Mouse (Mus musculus): ENCODE measurements at regions not wholly inside any gene's neighbourhood (a gene's known extent, or its start where the extent isn't known, plus 50 kb on each side); places are given as distances from the start of the nearest gene placed in this dataset.

DNA sequence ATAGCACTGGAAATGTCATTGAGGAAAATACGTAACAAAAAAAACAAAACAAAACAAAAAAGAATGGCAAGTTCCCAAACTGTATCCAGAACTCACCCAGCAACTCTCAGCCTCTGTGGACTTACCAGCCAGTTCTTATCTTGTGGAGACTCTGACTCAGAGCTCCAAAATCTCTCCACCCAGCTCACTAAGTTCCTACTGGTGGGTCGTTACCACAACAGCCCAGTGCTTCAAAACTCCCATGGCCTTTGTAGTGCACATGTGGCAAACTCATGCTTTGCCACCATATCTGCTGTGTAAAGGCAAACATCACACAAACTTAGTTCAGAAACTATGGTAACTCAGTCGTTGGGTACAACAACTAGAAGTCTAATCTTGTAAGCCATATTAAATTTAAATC is 71.0 kb upstream of the Nrip1 start:
- no peak for DNase-seq

DNA sequence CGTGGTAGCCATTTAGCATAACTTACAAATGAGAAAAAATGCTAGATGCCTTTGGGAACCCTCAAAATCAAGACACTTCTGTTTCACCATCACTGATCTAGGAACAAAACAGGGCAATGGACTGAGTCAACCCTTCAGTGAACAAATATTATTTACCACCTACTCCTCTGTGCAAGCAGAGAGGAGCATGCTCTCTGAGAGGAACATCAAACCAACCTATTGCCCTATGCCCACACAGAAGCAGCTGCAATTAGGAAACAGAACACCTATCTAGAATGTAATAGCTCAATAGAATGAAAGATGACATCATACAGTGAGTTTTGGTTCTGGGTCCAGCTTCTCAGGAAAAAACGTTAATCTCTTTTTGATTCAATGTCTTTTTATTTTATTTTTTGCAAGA is 69.0 kb upstream of the Nrip1 start:
- no peak for DNase-seq

DNA sequence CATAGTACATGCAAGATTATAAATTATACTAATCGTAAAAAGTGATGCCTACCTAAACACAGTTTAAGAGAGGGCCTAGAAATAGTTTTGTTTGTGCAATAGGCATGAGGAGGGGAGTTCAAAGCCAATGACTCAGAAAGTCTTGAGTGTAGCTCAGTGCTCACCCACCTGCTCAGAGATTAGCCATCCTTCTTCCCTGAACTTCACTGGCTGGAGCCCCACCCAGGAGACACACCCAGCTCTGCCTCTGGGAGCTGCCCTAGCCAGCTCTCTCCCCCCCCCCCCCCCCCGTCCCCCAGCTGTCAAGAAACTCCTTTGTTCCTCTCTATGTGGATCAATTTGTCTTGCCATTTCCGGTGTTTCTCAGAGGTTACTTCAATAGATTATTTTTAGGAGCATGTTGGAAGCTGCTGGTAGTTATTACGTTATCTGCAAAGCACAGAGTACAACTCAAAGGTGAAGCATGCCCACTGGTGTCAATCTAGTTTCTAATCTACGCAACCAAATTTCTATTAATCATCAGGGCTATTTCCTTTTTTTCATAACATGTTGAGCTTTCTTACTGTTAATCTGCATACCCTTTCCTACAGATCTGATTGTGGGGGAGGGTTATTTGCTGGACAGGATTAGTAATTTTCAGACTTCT is 68.3 kb upstream of the Nrip1 start:
- no peak for DNase-seq

DNA sequence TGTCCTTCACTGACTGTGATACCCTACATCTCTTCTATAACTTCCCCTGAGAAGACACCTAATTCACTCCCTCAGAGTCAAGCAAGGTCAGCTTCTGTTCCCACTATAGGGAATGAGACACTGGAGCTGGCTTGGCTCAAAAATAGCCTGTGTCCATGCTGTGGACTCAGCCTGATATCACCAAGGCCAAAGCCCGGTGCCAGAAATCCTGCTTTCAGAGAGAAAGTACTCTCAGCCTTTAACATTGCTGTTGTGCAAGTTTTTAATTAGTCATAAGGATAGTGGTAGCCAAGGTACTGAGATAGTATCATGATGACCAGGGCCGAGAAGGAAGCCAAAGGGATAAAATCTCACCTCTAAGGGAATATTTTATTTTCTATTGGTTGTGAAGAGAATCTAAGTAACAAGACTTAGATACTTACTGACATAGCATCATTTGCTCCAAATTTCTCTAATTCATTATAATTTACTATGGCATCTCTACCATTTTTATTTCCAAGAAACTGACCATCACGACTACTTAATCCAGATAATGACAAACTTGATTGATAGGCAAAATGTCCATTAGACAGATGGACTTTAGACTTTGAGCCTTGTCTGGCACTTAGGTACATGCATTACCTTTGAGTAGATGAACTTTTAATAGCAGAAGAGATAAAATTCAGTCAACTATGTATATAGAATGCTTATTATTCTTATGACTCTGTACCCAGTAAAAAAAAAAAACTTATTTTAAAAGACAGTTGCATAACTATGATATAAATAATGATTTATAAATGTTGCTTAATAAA is 64.7 kb upstream of the Nrip1 start:
- peak; percentile 84 for DNase-seq

DNA sequence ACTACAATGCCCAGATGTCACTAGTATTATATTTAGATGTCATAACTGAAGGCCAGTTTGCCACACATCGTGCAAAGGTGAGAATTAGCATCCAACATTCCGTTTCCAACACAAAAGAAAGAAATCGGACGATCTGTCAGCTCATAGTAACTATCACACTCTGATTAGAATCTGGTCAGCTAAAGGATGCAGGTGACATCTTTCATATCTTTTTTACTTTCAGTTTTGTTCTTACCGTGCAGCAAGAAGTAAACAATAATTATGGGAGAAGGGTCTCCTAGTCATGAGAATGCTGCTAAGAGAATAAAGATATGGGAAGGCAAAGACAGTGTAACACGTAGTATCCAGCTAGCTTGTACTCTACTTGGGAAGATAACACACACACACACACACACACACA is 62.7 kb upstream of the Nrip1 start:
- no peak for DNase-seq

DNA sequence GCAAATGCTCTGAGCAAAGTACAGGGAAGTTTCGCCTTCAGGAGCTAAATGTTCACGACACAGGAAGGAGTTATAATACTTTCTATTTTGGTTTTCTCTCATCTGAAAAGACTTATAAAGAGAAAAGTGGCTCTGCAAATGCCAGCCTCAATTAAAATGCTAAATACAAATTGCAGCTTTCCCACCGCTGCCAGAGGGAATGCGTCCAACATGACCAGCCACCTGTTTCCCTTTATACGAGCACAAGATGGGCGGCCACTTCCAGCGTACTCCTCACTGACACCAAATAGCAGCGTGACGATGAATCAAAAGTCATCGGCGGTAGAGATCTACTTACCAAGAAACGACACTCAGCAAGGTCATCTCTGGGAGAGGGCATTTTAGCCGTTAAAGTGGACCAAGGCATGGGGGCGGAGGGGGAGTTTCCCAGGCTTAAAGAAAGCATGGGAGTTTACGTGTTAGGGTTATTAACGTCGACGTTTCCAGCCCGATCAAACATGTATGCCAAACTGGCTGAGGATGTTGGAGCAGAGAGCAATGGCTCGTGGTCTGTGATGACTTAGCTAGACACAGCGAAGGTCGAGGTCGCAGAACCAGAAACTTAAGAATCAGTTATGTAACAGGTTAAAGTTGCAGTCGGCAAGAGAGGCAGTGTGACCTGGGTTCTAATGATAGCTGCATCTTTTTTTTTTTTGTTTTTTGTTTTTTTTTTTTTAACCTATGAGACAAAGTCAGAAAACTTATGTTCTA is 59.6 kb upstream of the Nrip1 start:
- DNase-seq, result no peak

GRCm38 (mm10) chr16:76432304-76432703 is 58.7 kb upstream of the Nrip1 start:
- peak; percentile 83 for DNase-seq

DNA sequence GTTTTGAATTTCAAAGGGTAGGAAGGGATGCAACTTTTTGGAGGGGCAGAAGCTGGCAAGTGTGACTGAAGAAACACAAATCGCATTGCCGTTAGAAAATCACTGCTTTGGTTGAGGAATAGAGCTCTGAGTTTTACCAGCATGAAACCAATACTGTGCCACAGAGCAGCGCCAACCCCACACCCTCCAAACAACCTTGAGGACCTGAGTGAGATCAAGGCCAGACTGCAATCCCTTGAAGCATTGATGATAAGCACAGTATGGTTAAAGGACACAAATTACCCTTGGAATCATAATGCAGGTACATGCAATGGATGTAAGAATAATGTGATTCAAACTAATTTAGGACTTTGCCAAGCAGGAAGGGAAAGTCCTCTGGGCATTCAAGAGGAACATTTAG is 55.5 kb upstream of the Nrip1 start:
- DNase-seq, result no peak

DNA sequence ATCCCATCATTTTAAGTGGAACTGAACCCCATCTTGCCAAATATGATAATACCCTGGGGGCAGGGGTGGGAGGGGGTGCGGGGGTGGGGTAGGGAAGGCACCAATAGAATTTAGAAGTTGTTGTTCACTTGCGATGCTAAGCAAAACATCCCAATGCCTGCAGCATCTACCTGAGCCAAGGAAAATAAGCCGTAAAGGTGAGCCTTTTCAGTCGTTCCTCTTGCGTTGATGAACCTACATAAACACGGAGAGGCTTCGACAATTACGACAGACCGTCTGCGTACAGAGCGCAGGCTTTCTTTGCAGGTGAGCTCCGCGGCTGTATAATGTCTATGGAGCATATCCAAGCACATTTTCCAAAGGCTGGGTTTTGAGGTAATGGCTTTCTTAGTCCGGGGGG is 50.3 kb upstream of the Nrip1 start:
- no peak for DNase-seq

All from adrenal gland, postnatal 14 days (tissue).